Comparison of ENCODE assay signal across 19 mouse cellular contexts in the genomic region with DNA sequence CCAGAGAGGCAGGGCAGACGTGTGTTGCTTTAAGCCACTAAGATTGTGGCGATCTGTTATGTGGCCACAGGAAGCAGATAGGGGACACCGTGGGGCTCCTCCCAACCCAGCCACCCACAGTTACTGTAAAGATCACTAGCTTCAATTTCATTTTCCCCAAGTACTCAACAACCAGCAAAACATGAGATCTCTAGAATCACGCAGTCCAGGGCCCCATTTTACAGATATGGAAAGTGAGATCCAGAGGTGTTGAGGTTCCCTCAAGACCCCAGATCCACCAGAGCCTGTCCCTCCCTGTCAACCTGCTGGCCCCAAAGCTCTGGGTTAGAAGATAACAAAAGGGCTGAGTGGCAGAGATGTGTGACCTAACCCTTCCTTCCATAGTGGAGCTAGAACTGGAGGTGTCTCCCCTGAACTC. TPM values are rescaled to one million over a fixed set of nuclear protein-coding genes. Genes with fewer than 3 reads are reported as not detected.
DNase-seq lines count a peak whose midpoint lies in the region; ATAC-seq and TF ChIP-seq lines count a peak whose summit lies in the region.
"Had no signal": no experiment of that assay in that cellular context is flagged by ENCODE, and none has a peak within 500 bp of the region (broad histone marks: within the 10 kb centered on the region; RNA-seq: fewer than 3 reads in every experiment).

No protein-coding gene starts in this region.

- intact Hi-C loops in gastrocnemius, adult 2 months (cut with DNase I) = no loop called here

- no peak overlapping the region; the same call in 1 of the 2 replicates for H3K27ac ChIP-seq in heart, embryonic 12.5 days (ENCODE audit: poor library complexity, severe bottlenecking)
- H3K27ac ChIP-seq in liver, embryonic 14.5 days = peak overlapping the region; percentile 53
- H3K27ac ChIP-seq in gastrocnemius, adult 2 months = no peak overlapping the region
- H3K27ac ChIP-seq: embryonic facial prominence, embryonic 12.5 days; heart, embryonic 13.5 days; limb, embryonic 15.5 days; midbrain, embryonic 12.5 days; neural tube, embryonic 12.5 days had no signal

- H3K9ac ChIP-seq in heart, embryonic 12.5 days = no peak overlapping the region
- peak overlapping the region; percentile 58 for H3K9ac ChIP-seq in liver, embryonic 14.5 days (replicated peaks)
- H3K9ac ChIP-seq: embryonic facial prominence, embryonic 12.5 days; heart, embryonic 13.5 days; limb, embryonic 15.5 days; midbrain, embryonic 12.5 days; neural tube, embryonic 12.5 days had no signal

- no peak for TF ChIP-seq CTCF in liver, embryonic 14.5 days (IDR thresholded peaks at IDR 0.05; ENCODE audit: low read depth)
- TF ChIP-seq CTCF in gastrocnemius, adult 2 months (IDR thresholded peaks at IDR 0.05) = no peak

- H3K4me2 ChIP-seq in heart, embryonic 12.5 days = no peak overlapping the region
- peak overlapping the region; percentile 49 for H3K4me2 ChIP-seq in liver, embryonic 14.5 days (ENCODE audit: low read depth)
- H3K4me2 ChIP-seq: embryonic facial prominence, embryonic 12.5 days; heart, embryonic 13.5 days; limb, embryonic 15.5 days; midbrain, embryonic 12.5 days; neural tube, embryonic 12.5 days had no signal

- 80% methylated on average over 4 of the region's 4 CpGs for WGBS in heart, embryonic 12.5 days
- WGBS in liver, embryonic 14.5 days (ENCODE audit: insufficient replicate concordance) = 20% methylated on average over 4 of the region's 4 CpGs

- no peak overlapping the region for H3K4me3 ChIP-seq in heart, embryonic 12.5 days
- H3K4me3 ChIP-seq in liver, embryonic 14.5 days (ENCODE audit: insufficient read depth in 1 of 2, low read depth in 2 of 2, low read length in 2 of 2) = peak overlapping the region; percentile 9 to 24; a peak in 3 of 4 replicates
- H3K4me3 ChIP-seq in gastrocnemius, adult 2 months = no peak overlapping the region
- H3K4me3 ChIP-seq: embryonic facial prominence, embryonic 12.5 days; heart, embryonic 13.5 days; limb, embryonic 15.5 days; midbrain, embryonic 12.5 days; neural tube, embryonic 12.5 days had no signal

- H3K27me3 ChIP-seq in heart, embryonic 12.5 days (replicated peaks) = no peaks in the 10 kb centered on the region
- no peaks in the 10 kb centered on the region for H3K27me3 ChIP-seq in liver, embryonic 14.5 days (ENCODE audit: control insufficient read depth, insufficient read depth, low read length)
- H3K27me3 ChIP-seq: embryonic facial prominence, embryonic 12.5 days; heart, embryonic 13.5 days; limb, embryonic 15.5 days; midbrain, embryonic 12.5 days; neural tube, embryonic 12.5 days had no signal

- no peaks in the 10 kb centered on the region for H3K36me3 ChIP-seq in heart, embryonic 12.5 days
- no peaks in the 10 kb centered on the region for H3K36me3 ChIP-seq in liver, embryonic 14.5 days (replicated peaks; ENCODE audit: control insufficient read depth, insufficient read depth, low read depth)
- H3K36me3 ChIP-seq: embryonic facial prominence, embryonic 12.5 days; limb, embryonic 15.5 days; midbrain, embryonic 12.5 days; neural tube, embryonic 12.5 days had no signal

- peaks cover 13% of the 10 kb centered on the region for H3K4me1 ChIP-seq in heart, embryonic 12.5 days (replicated peaks)
- peaks cover 41 to 50% of the 10 kb centered on the region in 2 experiments for H3K4me1 ChIP-seq in liver, embryonic 14.5 days (replicated peaks; ENCODE audit: control insufficient read depth in 2 of 2, insufficient read depth in 2 of 2, low read length in 1 of 2)
- H3K4me1 ChIP-seq: embryonic facial prominence, embryonic 12.5 days; limb, embryonic 15.5 days; midbrain, embryonic 12.5 days had no signal

- TF ChIP-seq EP300 in liver, embryonic 14.5 days (IDR thresholded peaks at IDR 0.05; ENCODE audit: low read depth) = peak; percentile 70

- peaks cover 10% of the 10 kb centered on the region for H3K9me3 ChIP-seq in heart, embryonic 12.5 days (replicated peaks)
- H3K9me3 ChIP-seq in liver, embryonic 14.5 days (ENCODE audit: control insufficient read depth, low read length) = no peaks in the 10 kb centered on the region
- H3K9me3 ChIP-seq: embryonic facial prominence, embryonic 12.5 days; heart, embryonic 13.5 days; limb, embryonic 15.5 days; midbrain, embryonic 12.5 days; neural tube, embryonic 12.5 days had no signal

- no peak for DNase-seq in heart, adult 18-20 months
- peak in 2 of 3 experiments; percentile 40 to 52 for DNase-seq in liver, embryonic 14.5 days (ENCODE audit: low read depth in 3 of 3, low spot score in 3 of 3)
- no peak for DNase-seq in left cerebral cortex, adult 18-20 months (ENCODE audit: low spot score in 2 of 2)
- DNase-seq in gastrocnemius, adult 2 months = no peak
- DNase-seq: cerebellum, adult 9-10 months; heart, postnatal 4 days; kidney, adult 11 months; layer of hippocampus, postnatal 36 days; thymus, adult 18-20 months had no signal

- 0 out of 2 replicates have a peak, but pooled peaks have one; percentile 61 for ATAC-seq in heart, embryonic 12.5 days (ENCODE audit: insufficient number of reproducible peaks, low FRiP score)
- peak; percentile 84 for ATAC-seq in erythroblast, adult 5-6 weeks (replicated peaks; ENCODE audit: low FRiP score, poor library complexity, severe bottlenecking)
- peak; percentile 89 for ATAC-seq in liver, embryonic 14.5 days (ENCODE audit: insufficient read depth)
- peak; percentile 76 for ATAC-seq in megakaryocyte-erythroid progenitor cell, adult 5-6 weeks (replicated peaks; ENCODE audit: low FRiP score, low TSS enrichment, poor library complexity, severe bottlenecking)
- ATAC-seq in CD4-positive, CD25-positive, alpha-beta regulatory T cell, adult 4 months = no peak
- ATAC-seq: forebrain, embryonic 16.5 days had no signal

RNA-seq across cellular contexts. Expression of gene Plpp7, which starts 20.5 kb away (rescaled TPM):
- 11.4 and 13.6 TPM in 2 replicates for polyA plus RNA-seq in heart, embryonic 12.5 days (2016; fragmentation: Nextera tagmentation; extraction: Ambion mirVana)
- 10 to 100 TPM; 27.3 to 38.3 TPM for total RNA-seq in heart, adult 18-20 months (2021)
- not detected in 2 replicates for total RNA-seq in erythroblast, adult 5-6 weeks (2015; ENCODE audit: low replicate concordance)
- total RNA-seq in erythroblast, adult 5-6 weeks (2017; ENCODE audit: low replicate concordance) = 0.60 TPM in 1 of 2 replicates, not detected in the other
- 1.4 TPM in 2 replicates for polyA plus RNA-seq in liver, embryonic 14.5 days (2012; rRNA removed)
- polyA plus RNA-seq in liver, embryonic 14.5 days (2014; fragmentation: Nextera tagmentation; extraction: Ambion mirVana) = 1.1 and 1.4 TPM in 2 replicates
- total RNA-seq in megakaryocyte-erythroid progenitor cell, adult 5-6 weeks (2014; fragmentation: Nextera tagmentation) = 1.4 and 2.5 TPM in 2 replicates
- total RNA-seq in megakaryocyte-erythroid progenitor cell, adult 5-6 weeks (2017) = 0.65 TPM in 1 of 2 replicates, not detected in the other
- 10 to 100 TPM; 27.1 to 32.4 TPM for total RNA-seq in left cerebral cortex, adult 18-20 months (2021)
- polyA plus RNA-seq in CD4-positive, CD25-positive, alpha-beta regulatory T cell, adult 4 months (2017; shearing (Covaris generic)) = not detected
- total RNA-seq in gastrocnemius, adult 2 months (2021) = 100 to 1,000 TPM; 109 to 120 TPM

RNA-seq across cellular contexts. Expression of gene Fam78a, which starts 31.2 kb away (rescaled TPM):
- 48.1 and 50.7 TPM in 2 replicates for polyA plus RNA-seq in heart, embryonic 12.5 days (2016; fragmentation: Nextera tagmentation; extraction: Ambion mirVana)
- 10 to 100 TPM; 15.0 to 23.0 TPM for total RNA-seq in heart, adult 18-20 months (2021)
- 9.6 and 16.9 TPM in 2 replicates for total RNA-seq in erythroblast, adult 5-6 weeks (2015; ENCODE audit: low replicate concordance)
- 19.7 and 23.0 TPM in 2 replicates for total RNA-seq in erythroblast, adult 5-6 weeks (2017; ENCODE audit: low replicate concordance)
- 7.8 and 8.9 TPM in 2 replicates for polyA plus RNA-seq in liver, embryonic 14.5 days (2012; rRNA removed)
- 9.8 and 12.5 TPM in 2 replicates for polyA plus RNA-seq in liver, embryonic 14.5 days (2014; fragmentation: Nextera tagmentation; extraction: Ambion mirVana)
- total RNA-seq in megakaryocyte-erythroid progenitor cell, adult 5-6 weeks (2014; fragmentation: Nextera tagmentation) = 24.9 and 30.2 TPM in 2 replicates
- total RNA-seq in megakaryocyte-erythroid progenitor cell, adult 5-6 weeks (2017) = 17.4 and 23.4 TPM in 2 replicates
- 1 to 10 TPM; 6.2 to 9.6 TPM for total RNA-seq in left cerebral cortex, adult 18-20 months (2021)
- 10 to 100 TPM; 22.6 to 24.4 TPM for polyA plus RNA-seq in CD4-positive, CD25-positive, alpha-beta regulatory T cell, adult 4 months (2017; shearing (Covaris generic))
- total RNA-seq in gastrocnemius, adult 2 months (2021) = 10 to 100 TPM in 1 of 2 experiments, 1 to 10 TPM in 1; 9.9 to 12.0 TPM

RNA-seq across cellular contexts. Expression of gene Prrc2b, which starts 35.0 kb away (rescaled TPM):
- 54.7 and 66.5 TPM in 2 replicates for polyA plus RNA-seq in heart, embryonic 12.5 days (2016; fragmentation: Nextera tagmentation; extraction: Ambion mirVana)
- 10 to 100 TPM; 83.5 to 86.2 TPM for total RNA-seq in heart, adult 18-20 months (2021)
- 12.3 and 13.0 TPM in 2 replicates for total RNA-seq in erythroblast, adult 5-6 weeks (2015; ENCODE audit: low replicate concordance)
- 10.8 and 13.7 TPM in 2 replicates for total RNA-seq in erythroblast, adult 5-6 weeks (2017; ENCODE audit: low replicate concordance)
- 6.7 and 7.6 TPM in 2 replicates for polyA plus RNA-seq in liver, embryonic 14.5 days (2012; rRNA removed)
- polyA plus RNA-seq in liver, embryonic 14.5 days (2014; fragmentation: Nextera tagmentation; extraction: Ambion mirVana) = 6.2 and 10.6 TPM in 2 replicates
- 58.3 and 63.5 TPM in 2 replicates for total RNA-seq in megakaryocyte-erythroid progenitor cell, adult 5-6 weeks (2014; fragmentation: Nextera tagmentation)
- total RNA-seq in megakaryocyte-erythroid progenitor cell, adult 5-6 weeks (2017) = 13.9 and 20.1 TPM in 2 replicates
- 100 to 1,000 TPM; 259 to 266 TPM for total RNA-seq in left cerebral cortex, adult 18-20 months (2021)
- polyA plus RNA-seq in CD4-positive, CD25-positive, alpha-beta regulatory T cell, adult 4 months (2017; shearing (Covaris generic)) = 10 to 100 TPM; 31.7 to 32.9 TPM
- 10 to 100 TPM; 76.4 to 86.9 TPM for total RNA-seq in gastrocnemius, adult 2 months (2021)

Comparison
In these comparisons a context has a peak if more than half of its experiments do, and no peak if none do; other contexts are left out.
1. H3K4me3 ChIP-seq: peak in liver, embryonic 14.5 days (2 of 2); none in heart, embryonic 12.5 days (single experiment) and gastrocnemius, adult 2 months (single experiment).
2. DNase-seq: peak in liver, embryonic 14.5 days (2 of 3); none in heart, adult 18-20 months (0 of 2), left cerebral cortex, adult 18-20 months (0 of 2) and gastrocnemius, adult 2 months (single experiment).
3. RNA of gene Plpp7, which starts 20.5 kb away (total RNA-seq): 109 to 120 TPM in gastrocnemius, adult 2 months, 27.3 to 38.3 TPM in heart, adult 18-20 months and 27.1 to 32.4 TPM in left cerebral cortex, adult 18-20 months; 0.65 to 2.5 TPM in megakaryocyte-erythroid progenitor cell, adult 5-6 weeks and 0.60 TPM in erythroblast, adult 5-6 weeks; every median in the first group is over 4 times any median in the second.